Mouse (Mus musculus) G1E (cell line): Measurements from ENCODE around the gene Rplp0.

Experiments used
- CTCF ChIP-seq: IDR thresholded peaks from 2 replicates; pipeline ENCODE4 v1.5.1; 2012; ENCODE audit warnings: low read depth, low read length, inconsistent platforms, mixed read lengths
- GATA1 ChIP-seq: IDR thresholded peaks from 2 replicates; pipeline ENCODE4 v1.6.1; 2012; ENCODE audit warnings: borderline replicate concordance, low read length, inconsistent platforms, mixed read lengths
- GATA2 ChIP-seq: IDR thresholded peaks from 2 replicates; pipeline ENCODE4 v1.6.1; 2012; ENCODE audit warnings: low read depth, low read length, inconsistent platforms, borderline replicate concordance

GRCm38 (mm10) chr5:115525943-115526342, 33.3 kb upstream of the Rplp0 start:
- no peak for TF ChIP-seq GATA1
- no peak for TF ChIP-seq CTCF
- no peak for TF ChIP-seq GATA2
